Mouse (Mus musculus): ENCODE measurements around the gene Coq8b. TPM values are rescaled to one million over a fixed set of nuclear protein-coding genes. Genes with fewer than 3 reads are reported as not detected.
"Not testable (repeated sequence)": the region's sequence is repeated elsewhere in the genome, so short reads cannot be mapped to it uniquely, and the experiment has no call there.

Gene Coq8b
- polyA plus RNA-seq, 1 experiment from 2014 or later = 21.2 TPM

- no peaks in the 10 kb centered on the region for H3K9me3 ChIP-seq
- no peak overlapping the region for H3K9ac ChIP-seq
- no peak overlapping the region for H3K4me3 ChIP-seq (replicated peaks)
- no peak for ATAC-seq (ENCODE audit: insufficient read depth, low FRiP score, low read depth)
- peaks cover 38% of the 10 kb centered on the region for H3K4me1 ChIP-seq
- no peaks in the 10 kb centered on the region for H3K36me3 ChIP-seq
- no peak overlapping the region for H3K4me2 ChIP-seq
- WGBS = 53% methylated on average over 7 of the region's 7 CpGs
- H3K27me3 ChIP-seq (replicated peaks) = no peaks in the 10 kb centered on the region
- peak overlapping the region; percentile 71; the same call in 1 of the 2 replicates for H3K27ac ChIP-seq
Measured at GRCm38 (mm10) chr7:27231693-27232331, 1.0 kb upstream of the Coq8b start.

- peak overlapping the region; percentile 80 for H3K4me2 ChIP-seq
- H3K27ac ChIP-seq = peak overlapping the region; percentile 72; the same call in 1 of the 2 replicates
- H3K4me1 ChIP-seq = peaks cover 28% of the 10 kb centered on the region
- ATAC-seq (ENCODE audit: insufficient read depth, low FRiP score, low read depth) = no peak
- no peaks in the 10 kb centered on the region for H3K36me3 ChIP-seq
- H3K27me3 ChIP-seq (replicated peaks) = no peaks in the 10 kb centered on the region
- H3K4me3 ChIP-seq (replicated peaks) = peak overlapping the region; percentile 74
- 2% methylated on average over 6 of the region's 6 CpGs for WGBS
- H3K9ac ChIP-seq = peak overlapping the region; percentile 37; the same call in 1 of the 2 replicates
- H3K9me3 ChIP-seq = no peaks in the 10 kb centered on the region
Measured at GRCm38 (mm10) chr7:27233300-27233699, 477 bp downstream of the Coq8b start.

GRCm38 (mm10) chr7:27235726-27236125 is 2.9 kb downstream of the Coq8b start:
- Histone ChIP-seq H3K4me1 (peaks cover 23% of the 10 kb centered on the region), H3K4me2 (no peak overlapping the region), H3K9ac (no peak overlapping the region), H3K4me3 (replicated peaks) (no peak overlapping the region), H3K27me3 (replicated peaks) (no peaks in the 10 kb centered on the region), H3K9me3 (no peaks in the 10 kb centered on the region), H3K36me3 (0 out of 2 replicates have a peak, but pooled peaks cover 2% of the 10 kb centered on the region), H3K27ac (no peak overlapping the region)
- ATAC-seq (ENCODE audit: insufficient read depth, low FRiP score, low read depth) = no peak
- 91% methylated on average over 2 of the region's 2 CpGs for WGBS

GRCm38 (mm10) chr7:27237527-27237926 is 4.7 kb downstream of the Coq8b start:
- no peak overlapping the region for H3K9ac ChIP-seq
- H3K9me3 ChIP-seq = no peaks in the 10 kb centered on the region
- WGBS = 84% methylated on average over 2 of the region's 2 CpGs
- 0 out of 2 replicates have a peak, but pooled peaks cover 7% of the 10 kb centered on the region for H3K36me3 ChIP-seq
- H3K27ac ChIP-seq = no peak overlapping the region
- ATAC-seq (ENCODE audit: insufficient read depth, low FRiP score, low read depth) = no peak
- no peak overlapping the region for H3K4me3 ChIP-seq (replicated peaks)
- H3K4me1 ChIP-seq = peaks cover 12% of the 10 kb centered on the region
- H3K27me3 ChIP-seq (replicated peaks) = no peaks in the 10 kb centered on the region
- H3K4me2 ChIP-seq = no peak overlapping the region

- Histone ChIP-seq H3K27ac (no peak overlapping the region), H3K4me2 (no peak overlapping the region), H3K9ac (no peak overlapping the region), H3K9me3 (no peaks in the 10 kb centered on the region), H3K36me3 (peaks cover 13% of the 10 kb centered on the region), H3K4me1 (peaks cover 8% of the 10 kb centered on the region), H3K4me3 (replicated peaks) (no peak overlapping the region), H3K27me3 (replicated peaks) (no peaks in the 10 kb centered on the region)
- WGBS = 90% methylated on average over 5 of the region's 5 CpGs
- no peak for ATAC-seq (ENCODE audit: insufficient read depth, low FRiP score, low read depth)
Measured at GRCm38 (mm10) chr7:27238568-27238967, 5.7 kb downstream of the Coq8b start.

GRCm38 (mm10) chr7:27243211-27243610 is 10.4 kb downstream of the Coq8b start:
- H3K27ac ChIP-seq = no peak overlapping the region
- no peak overlapping the region for H3K9ac ChIP-seq
- no peaks in the 10 kb centered on the region for H3K27me3 ChIP-seq (replicated peaks)
- H3K4me1 ChIP-seq = no peaks in the 10 kb centered on the region
- H3K36me3 ChIP-seq = peaks cover 22% of the 10 kb centered on the region
- no peak overlapping the region for H3K4me3 ChIP-seq (replicated peaks)
- no peaks in the 10 kb centered on the region for H3K9me3 ChIP-seq
- H3K4me2 ChIP-seq = no peak overlapping the region
- WGBS = 57% methylated on average over 8 of the region's 8 CpGs
- no peak for ATAC-seq (ENCODE audit: insufficient read depth, low FRiP score, low read depth)

DNA sequence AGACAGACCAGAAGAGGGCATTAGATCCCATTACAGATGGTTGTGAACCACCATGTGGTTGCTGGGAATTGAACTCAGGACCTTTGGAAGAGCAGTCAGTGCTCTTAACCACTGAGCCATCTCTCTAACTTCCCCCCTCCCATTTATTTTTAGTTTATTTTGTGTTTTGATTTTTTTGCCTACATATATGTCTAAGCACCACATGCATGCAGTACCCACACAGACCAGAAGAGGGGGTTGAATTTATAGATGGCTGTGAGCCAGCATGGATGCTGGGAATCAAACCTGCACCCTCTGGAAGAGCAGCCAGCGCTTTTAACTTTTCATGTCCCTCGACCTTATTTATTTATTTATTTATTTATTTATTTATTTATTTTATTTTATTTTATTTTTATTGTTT is 11.3 kb downstream of the Coq8b start:
- not testable (repeated sequence) for H3K9me3 ChIP-seq; H3K27me3 ChIP-seq (replicated peaks); H3K4me2 ChIP-seq; H3K4me1 ChIP-seq; H3K9ac ChIP-seq; ATAC-seq (ENCODE audit: insufficient read depth, low FRiP score, low read depth); H3K4me3 ChIP-seq (replicated peaks); H3K27ac ChIP-seq
- peaks cover 22% of the 10 kb centered on the region for H3K36me3 ChIP-seq
- 84% methylated on average over 2 of the region's 2 CpGs for WGBS

DNA sequence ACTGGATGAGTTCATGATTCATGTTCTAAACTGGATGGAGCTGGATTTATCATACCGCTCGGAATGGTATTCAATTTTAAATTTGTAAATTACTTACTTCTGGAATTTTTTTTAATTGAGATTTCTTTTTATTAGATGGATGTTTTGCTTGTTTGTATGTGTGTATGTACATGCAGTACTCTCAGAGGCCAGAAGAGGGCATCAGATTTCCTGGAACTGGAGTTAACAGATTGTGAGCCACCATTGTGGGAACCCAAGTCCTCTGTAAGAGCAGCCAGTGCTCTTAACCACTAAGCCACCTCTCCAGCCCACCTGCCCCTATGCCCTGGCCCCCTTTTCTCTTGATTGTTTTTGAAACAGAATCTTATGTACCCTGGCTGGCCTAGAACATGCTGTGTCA is 16.3 kb downstream of the Coq8b start:
- Histone ChIP-seq H3K4me3 (replicated peaks) (no peak overlapping the region), H3K4me2 (no peak overlapping the region), H3K27ac (no peak overlapping the region), H3K9me3 (no peaks in the 10 kb centered on the region), H3K27me3 (replicated peaks) (no peaks in the 10 kb centered on the region), H3K9ac (no peak overlapping the region), H3K36me3 (peaks cover 14% of the 10 kb centered on the region), H3K4me1 (no peaks in the 10 kb centered on the region)
- 89% methylated on average over 2 of the region's 2 CpGs for WGBS
- ATAC-seq (ENCODE audit: insufficient read depth, low FRiP score, low read depth) = no peak

DNA sequence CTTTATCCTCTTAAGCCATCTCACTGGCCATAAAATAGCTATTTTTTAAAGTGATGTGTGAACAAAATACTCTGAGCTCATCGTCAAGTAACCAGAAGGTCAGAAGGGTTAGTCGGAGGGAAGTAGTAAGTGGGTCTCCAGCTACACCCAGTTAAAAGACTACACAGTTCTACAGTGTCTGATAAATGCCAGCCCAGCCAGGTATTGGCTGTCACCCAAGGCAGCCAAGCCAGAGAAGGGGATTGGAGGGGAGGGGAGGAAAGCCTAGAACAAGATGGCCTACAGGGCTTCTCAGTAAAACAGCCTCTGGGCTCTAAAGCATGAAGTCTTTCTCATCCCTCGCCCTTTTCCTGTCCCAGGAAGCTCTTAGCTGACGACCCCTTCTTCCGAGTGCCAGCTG is 17.1 kb downstream of the Coq8b start:
- Histone ChIP-seq H3K4me2 (no peak overlapping the region), H3K27me3 (replicated peaks) (no peaks in the 10 kb centered on the region), H3K27ac (no peak overlapping the region), H3K9me3 (no peaks in the 10 kb centered on the region), H3K36me3 (peaks cover 14% of the 10 kb centered on the region), H3K9ac (no peak overlapping the region), H3K4me3 (replicated peaks) (no peak overlapping the region), H3K4me1 (no peaks in the 10 kb centered on the region)
- ATAC-seq (ENCODE audit: insufficient read depth, low FRiP score, low read depth) = no peak
- WGBS = 76% methylated on average over 5 of the region's 5 CpGs

- H3K36me3 ChIP-seq = peaks cover 6% of the 10 kb centered on the region; the same call in 1 of the 2 replicates
- no peak overlapping the region for H3K9ac ChIP-seq
- H3K9me3 ChIP-seq = no peaks in the 10 kb centered on the region
- H3K4me3 ChIP-seq (replicated peaks) = no peak overlapping the region
- no peak overlapping the region; the same call in 1 of the 2 replicates for H3K27ac ChIP-seq
- peak; percentile 82 for ATAC-seq (ENCODE audit: insufficient read depth, low FRiP score, low read depth)
- WGBS = 62% methylated on average over 6 of the region's 6 CpGs
- H3K4me2 ChIP-seq = peak overlapping the region; percentile 13; the same call in 1 of the 2 replicates
- peaks cover 2% of the 10 kb centered on the region for H3K4me1 ChIP-seq
- H3K27me3 ChIP-seq (replicated peaks) = no peaks in the 10 kb centered on the region
Measured at GRCm38 (mm10) chr7:27251946-27252345, 19.1 kb downstream of the Coq8b start.

GRCm38 (mm10) chr7:27255721-27256120 is 22.9 kb downstream of the Coq8b start:
- peaks cover 25% of the 10 kb centered on the region for H3K4me1 ChIP-seq
- no peak overlapping the region for H3K4me2 ChIP-seq
- H3K36me3 ChIP-seq = 0 out of 2 replicates have a peak, but pooled peaks cover 3% of the 10 kb centered on the region
- no peak overlapping the region for H3K4me3 ChIP-seq (replicated peaks)
- no peak for ATAC-seq (ENCODE audit: insufficient read depth, low FRiP score, low read depth)
- H3K9me3 ChIP-seq = no peaks in the 10 kb centered on the region
- WGBS = 66% methylated on average over 3 of the region's 3 CpGs
- no peak overlapping the region for H3K27ac ChIP-seq
- no peaks in the 10 kb centered on the region for H3K27me3 ChIP-seq (replicated peaks)
- no peak overlapping the region for H3K9ac ChIP-seq

DNA sequence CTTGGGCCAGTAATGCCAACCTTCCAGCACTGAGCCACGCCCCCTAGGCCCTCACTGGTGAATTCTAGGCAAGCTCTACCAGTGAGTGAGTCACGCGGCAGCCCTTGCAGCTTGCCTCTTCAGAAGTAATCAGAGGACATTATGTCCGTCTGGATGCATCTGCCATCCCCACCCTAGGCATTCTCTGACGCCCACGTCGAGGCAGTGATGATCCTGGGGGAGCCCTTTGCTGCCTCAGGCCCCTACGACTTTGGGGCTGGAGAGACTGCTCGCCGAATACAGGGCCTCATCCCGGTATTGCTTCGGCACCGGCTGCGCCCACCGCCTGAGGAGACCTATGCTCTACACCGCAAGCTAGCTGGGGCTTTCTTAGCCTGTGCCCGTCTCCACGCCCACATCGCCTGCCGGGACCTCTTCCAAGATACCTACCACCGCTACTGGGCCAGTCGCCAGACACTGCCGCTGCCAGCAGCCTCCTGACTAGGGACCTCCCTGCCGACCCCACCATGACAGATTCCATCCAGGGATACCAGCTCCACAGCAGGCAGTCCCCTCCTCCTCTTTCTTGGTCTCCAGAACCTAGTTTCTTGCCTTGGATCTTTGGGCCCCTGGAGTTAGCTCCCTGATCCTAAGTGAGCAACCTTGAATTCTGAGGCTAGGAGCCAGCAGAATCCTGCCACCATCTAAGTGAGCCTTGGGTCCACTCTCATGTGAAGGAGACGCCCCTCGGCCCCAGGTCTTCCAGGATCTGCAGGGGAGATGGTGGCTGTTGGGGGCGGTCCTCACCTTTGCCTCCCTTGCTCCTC is 24.4 kb downstream of the Coq8b start:
- 0 out of 2 replicates have a peak, but pooled peaks cover 8% of the 10 kb centered on the region for H3K36me3 ChIP-seq
- peak overlapping the region; percentile 74 for H3K4me3 ChIP-seq (replicated peaks)
- H3K9me3 ChIP-seq = no peaks in the 10 kb centered on the region
- H3K4me2 ChIP-seq = peak overlapping the region; percentile 84
- H3K4me1 ChIP-seq = peaks cover 25% of the 10 kb centered on the region
- 0 out of 2 replicates have a peak, but pooled peaks have one; percentile 1 for ATAC-seq (ENCODE audit: insufficient read depth, low FRiP score, low read depth)
- H3K27me3 ChIP-seq (replicated peaks) = no peaks in the 10 kb centered on the region
- WGBS = 37% methylated on average over 27 of the region's 27 CpGs
- peak overlapping the region; percentile 81 for H3K27ac ChIP-seq
- H3K9ac ChIP-seq = no peak overlapping the region
